Mouse (Mus musculus) CD8-positive naive resting alpha-beta T cell, adult 57 days (primary cell): ENCODE results near the gene Ndufaf2. TPM values are rescaled to one million over a fixed set of nuclear protein-coding genes. Genes with fewer than 3 reads are reported as not detected.

Source experiments
- total RNA-seq: library from RNA; stranded (reverse); gene quantifications from one replicate; pipeline ENCODE4 v1.2.4, GENCODE M21; 2023

The Ndufaf2 gene
- 3.3 TPM for total RNA-seq

GRCm38 (mm10) chr13:108158465-108159240 lies at the start of gene Ndufaf2, which contains the start of gene Ercc8:
Gene Ndufaf2, minus strand, starts transcription at chr13:108158623.
Gene Ercc8, plus strand, starts transcription at chr13:108158731.

GRCm38 (mm10) chr13:108044222-108044941 lies 114.0 kb downstream of the Ndufaf2 start, which contains the start of gene Smim15:
Gene Smim15, plus strand, starts transcription at chr13:108044446.

Other genes starting within 250 kb of the Ndufaf2 start
- 36.5 TPM for gene Smim15, start 114.2 kb downstream of the Ndufaf2 start, total RNA-seq
- 20.0 TPM for gene Ercc8, start 108 bp upstream of the Ndufaf2 start, total RNA-seq
- 6.4 TPM for gene Elovl7, start 55.8 kb upstream of the Ndufaf2 start, total RNA-seq
- gene Depdc1b, start 157.7 kb upstream of the Ndufaf2 start, total RNA-seq, result 8.8 TPM